Mouse (Mus musculus): ENCODE measurements around the gene Cadps.

Cadps gene

GRCm38 (mm10) chr14:12822491-12823219, at the start of gene Cadps:
TSS of gene Cadps (minus strand) at chr14:12823079.
- no peak for DNase-seq (ENCODE audit: low spot score)

DNA sequence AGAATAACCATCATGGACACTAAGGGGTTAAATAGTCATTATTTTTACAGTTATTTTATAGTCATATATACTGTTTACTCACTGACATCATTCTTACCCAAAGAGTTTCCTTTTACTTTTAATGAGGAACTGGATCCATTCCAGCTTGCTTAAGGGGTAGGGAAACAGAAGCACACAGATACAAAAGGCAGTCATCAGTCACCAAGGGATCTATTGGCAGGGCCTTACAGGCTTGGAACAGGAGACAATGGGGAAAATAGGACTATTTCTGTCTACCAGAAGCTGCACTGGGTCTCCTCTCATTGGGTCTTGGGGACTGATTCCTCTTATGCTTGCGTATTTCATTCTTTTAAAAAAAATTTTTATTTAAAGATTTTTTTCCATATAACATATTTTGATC, 46.7 kb upstream of the Cadps start:
- no peak for DNase-seq (ENCODE audit: low spot score)

DNA sequence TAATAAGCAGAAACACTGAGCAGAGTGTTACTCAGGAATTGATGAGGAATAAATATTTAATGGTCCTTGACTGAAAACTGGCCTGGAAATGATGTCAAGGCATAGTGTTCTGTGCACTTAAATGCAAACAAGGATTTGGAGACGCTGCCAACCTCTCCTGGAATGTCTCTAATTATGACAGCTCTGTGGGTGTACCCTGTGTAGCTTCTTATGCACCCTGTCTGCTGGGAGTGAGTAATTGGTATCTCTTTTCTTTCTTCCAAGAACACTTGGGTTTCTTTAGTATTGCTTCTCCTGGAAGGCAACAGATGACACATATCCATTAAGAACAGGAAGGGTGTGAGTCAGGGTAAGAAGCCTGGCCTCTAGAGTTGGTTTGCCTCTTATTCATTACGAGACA, 42.4 kb upstream of the Cadps start:
- DNase-seq (ENCODE audit: low spot score) = no peak

DNA sequence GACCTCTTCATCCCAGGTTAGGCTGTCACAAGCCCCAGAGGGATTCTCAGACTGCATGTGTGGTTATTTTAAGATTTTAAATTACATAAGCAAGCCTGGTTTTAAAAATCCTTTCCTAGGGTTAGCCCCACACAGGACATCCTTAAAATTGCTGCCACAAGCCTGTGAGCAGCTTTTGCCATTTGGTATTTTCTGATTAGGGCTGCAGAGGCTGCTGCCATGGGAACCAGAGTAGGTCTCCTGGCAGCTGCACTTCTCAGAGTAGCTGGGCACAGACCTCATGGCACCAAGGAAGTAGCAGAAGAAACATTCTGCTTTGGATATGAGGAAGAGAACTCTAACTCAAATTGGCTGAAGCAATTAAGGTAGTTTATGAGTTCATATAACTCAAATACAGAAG, 21.0 kb upstream of the Cadps start:
- DNase-seq (ENCODE audit: low spot score) = no peak

DNA sequence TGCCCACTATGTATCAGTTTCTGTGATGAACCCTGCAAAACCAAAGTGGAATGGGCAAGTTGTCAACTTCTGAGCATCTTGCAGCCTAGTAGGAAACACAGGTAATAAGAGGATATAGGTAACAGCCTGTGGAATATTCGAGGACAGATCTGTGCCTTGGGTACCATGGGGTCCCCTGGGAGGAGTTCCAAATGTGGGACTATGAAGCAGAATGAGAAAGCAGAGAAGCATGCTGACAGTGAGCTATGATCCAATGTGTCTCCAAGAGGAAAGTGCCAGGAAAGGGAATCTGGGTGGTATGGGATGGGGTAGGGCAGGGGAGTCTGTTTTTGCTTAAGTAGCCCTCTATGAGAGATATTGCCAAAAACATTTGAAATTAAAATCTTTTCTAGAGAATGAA, 16.6 kb upstream of the Cadps start:
- DNase-seq (ENCODE audit: low spot score) = no peak

DNA sequence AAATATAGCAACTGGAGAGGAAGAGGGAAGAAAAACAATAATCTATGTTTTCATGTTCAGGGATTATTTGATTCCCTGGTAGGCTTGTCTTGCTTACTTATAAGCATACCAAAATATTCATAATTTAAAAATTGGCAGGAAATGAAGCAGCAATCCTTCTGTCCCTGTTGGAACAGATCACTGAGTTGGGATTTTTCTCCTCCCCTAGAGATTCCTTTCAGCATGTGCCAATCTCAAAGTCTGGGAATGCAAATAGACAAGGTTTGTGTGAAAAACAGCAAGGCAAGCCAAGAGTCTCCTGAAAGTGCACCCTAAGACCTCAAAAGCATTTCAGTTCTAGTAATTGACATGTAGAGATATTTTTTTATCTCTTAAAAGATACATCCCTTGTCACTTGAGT, 16.1 kb upstream of the Cadps start:
- DNase-seq (ENCODE audit: low spot score) = no peak

DNA sequence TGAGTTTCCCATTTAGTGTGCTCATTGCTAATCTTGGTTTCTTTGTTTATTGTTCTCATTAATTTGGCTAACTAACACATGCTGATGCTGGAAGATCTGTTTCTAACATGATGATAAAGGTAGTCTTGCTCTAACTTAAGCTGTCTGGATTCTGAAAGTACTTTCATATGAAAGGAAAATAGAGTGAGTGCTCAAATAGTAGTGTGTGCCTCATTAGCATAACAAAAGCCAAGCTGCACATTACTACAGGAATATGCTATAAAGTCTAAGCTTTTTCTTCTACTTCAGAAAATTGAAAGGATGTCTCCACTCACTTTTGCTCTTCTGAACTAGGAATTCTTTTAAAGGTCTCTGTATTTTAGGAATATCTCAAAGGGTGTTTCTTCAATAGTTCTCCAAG, 15.4 kb upstream of the Cadps start:
- no peak for DNase-seq (ENCODE audit: low spot score)

DNA sequence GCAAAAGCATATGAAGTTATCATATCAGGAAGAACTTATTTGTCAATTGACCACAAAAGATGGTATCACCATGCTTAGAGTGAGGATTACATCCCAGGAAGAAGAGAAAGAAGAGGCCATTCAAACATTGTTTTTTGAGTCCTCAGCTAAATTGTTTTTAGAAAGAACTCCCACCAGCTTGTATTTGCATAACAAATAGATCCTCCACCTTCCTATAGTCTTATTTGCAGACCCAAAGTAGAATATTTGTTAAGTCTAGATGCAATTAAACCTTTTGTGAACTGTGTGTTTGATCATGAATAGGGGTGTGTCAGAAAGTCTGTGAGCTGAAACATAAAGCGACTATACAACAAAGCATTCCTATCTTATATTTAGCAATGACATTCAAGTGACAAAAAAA, 15.0 kb upstream of the Cadps start:
- DNase-seq (ENCODE audit: low spot score) = no peak

- DNase-seq (ENCODE audit: low spot score) = peak; percentile 31
Measured at GRCm38 (mm10) chr14:12823781-12824180, 902 bp upstream of the Cadps start.

GRCm38 (mm10) chr14:12821831-12822490, 918 bp downstream of the Cadps start:
- no peak for DNase-seq (ENCODE audit: low spot score)

DNA sequence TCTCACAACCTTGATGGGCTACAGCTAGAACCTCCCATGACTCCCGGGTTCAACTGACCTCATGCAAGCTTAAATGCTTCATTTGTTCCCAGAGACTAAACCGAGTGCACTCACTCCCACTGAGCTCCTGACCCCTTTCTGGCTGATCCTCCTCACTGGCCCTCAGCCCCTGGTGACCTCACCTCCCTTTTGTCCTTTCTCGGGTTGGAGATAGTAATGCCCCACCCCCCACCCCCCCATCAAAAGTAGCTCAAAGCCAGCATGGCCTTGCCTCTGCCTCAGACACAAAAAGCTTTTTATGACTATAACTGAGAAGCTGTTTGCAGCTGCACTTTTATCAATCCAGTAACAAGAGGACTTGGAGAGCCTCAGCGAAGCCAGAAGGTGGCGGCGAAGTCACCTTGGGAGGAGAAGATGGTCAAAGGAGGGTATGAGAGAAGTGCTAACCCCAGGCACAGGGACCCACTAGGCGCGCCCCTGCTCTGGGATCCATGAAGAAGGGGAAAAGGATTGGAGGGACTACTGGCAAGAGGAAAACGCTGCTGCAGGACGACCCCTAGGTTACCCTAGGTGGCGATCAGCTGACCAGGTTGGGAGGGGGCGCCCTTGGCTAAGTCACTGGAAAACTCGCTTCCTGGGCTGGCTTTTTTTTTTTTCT, 1.6 kb downstream of the Cadps start:
- DNase-seq (ENCODE audit: low spot score) = no peak

GRCm38 (mm10) chr14:12820149-12820548, 2.7 kb downstream of the Cadps start:
- DNase-seq (ENCODE audit: low spot score) = no peak

DNA sequence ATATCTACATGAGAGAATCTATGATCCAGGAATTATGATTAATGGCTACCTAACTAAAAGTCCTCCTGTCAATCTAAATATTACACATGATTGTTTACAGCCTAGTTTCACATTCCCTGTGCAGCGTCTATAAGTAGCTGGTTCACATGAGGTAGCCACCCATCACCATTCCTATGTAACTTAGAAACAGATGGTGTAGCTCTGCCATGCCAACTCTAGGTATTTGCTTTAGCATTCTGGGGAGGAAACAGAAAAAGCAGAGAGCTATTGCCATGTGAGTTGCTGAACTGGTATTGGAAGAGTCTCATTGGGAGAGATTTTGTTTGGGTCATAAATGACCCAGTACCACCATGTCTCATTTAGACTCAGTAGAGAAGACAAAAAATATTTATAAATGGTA, 4.4 kb downstream of the Cadps start:
- DNase-seq (ENCODE audit: low spot score) = no peak

DNA sequence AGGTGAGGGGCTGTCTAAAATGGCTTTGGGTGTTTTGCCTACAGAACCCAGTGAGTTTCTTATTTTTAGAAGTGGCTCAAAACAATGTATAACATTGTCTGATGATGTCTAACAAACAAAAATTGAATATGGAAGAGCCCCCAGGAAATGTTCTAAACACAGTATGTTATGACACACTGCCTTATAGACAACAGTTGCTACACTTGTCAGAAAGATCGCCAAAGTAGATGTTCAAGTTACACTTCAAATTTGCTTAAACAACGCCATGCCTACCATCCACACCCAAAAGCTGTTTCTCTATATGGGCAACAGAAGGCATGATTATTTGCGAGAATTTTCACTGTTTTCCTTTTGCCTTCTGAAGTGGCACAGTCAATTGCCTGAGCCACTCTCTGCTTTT, 10.8 kb downstream of the Cadps start:
- DNase-seq (ENCODE audit: low spot score) = no peak

GRCm38 (mm10) chr14:12802995-12803394, 19.9 kb downstream of the Cadps start:
- no peak for DNase-seq (ENCODE audit: low spot score)

DNA sequence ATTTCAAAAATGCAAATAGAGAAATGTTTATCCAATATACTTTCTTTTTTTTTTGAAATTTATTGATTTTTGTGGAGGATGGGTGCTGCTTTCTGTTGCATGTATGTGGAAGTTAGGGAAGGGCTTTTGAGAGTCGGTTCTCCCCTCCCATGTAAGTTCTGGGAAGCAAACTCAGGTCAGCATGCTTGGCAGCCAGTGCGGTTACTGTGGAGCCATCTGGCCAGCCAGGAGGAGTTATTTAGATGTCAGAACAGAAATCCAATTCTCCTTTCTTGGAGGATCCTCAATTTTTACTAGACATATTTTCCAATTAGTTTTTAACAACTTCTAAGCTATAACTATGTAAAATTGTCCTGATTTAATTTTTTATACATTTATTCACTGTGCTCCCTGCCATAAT, 21.8 kb downstream of the Cadps start:
- DNase-seq (ENCODE audit: low spot score) = no peak

GRCm38 (mm10) chr14:12798926-12799325, 24.0 kb downstream of the Cadps start:
- no peak for DNase-seq (ENCODE audit: low spot score)

DNA sequence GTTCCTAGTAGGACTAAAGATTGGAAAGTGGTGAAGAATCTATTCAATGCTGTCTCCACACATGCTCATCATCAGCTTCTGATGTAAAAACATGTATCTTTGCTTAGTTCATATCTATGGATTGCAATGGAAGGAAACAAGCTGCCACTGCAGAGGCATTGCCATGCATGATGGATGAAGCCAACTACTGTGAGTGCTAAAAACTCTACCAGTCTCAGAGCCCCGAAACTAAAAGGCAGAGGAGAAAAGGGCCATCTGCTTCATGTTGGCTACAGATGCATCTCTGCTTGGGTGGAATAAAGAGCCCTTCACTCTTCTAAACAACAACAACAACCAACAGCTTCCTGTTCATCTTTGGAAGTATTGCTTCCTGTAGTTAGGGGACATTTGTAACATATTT, 38.6 kb downstream of the Cadps start:
- DNase-seq (ENCODE audit: low spot score) = no peak

DNA sequence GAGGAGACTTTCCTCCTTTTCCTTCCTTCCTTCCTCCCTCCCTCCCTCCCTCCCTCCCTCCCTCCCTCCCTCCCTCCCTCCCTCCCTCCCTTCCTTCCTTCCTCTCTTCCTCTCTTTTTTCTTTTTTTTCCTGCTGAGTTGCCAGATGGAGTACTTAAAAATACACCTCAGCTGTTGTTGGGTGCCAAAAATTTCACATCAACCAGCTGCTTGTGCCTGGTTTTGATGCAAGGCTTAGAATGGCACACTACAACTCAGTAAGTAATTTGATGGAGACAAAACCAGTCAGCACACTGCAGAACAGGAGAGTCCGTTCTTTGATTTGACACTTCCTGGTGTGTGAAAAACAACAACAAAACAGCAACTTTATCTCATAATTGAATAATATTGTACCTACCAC, 42.9 kb downstream of the Cadps start:
- no peak for DNase-seq (ENCODE audit: low spot score)

DNA sequence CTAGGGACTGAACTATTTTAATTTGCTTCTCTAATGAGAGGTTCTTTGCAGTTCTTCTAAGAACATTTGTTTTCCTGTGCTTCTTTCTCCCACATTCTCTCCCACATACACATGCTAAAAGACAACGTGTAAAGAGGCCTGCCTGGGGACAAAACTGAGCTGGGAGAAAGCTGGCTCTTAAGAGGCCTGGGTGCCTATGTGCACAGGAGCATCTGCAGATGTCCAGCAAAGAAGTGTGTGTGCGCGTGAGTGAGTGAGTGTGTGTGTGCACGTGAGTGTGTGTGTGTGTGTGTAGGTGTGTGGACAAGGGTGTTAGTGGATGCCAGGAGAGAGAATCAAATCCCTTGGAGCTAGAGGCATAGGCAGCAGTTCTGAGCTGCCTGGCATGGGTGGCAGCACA, 44.9 kb downstream of the Cadps start:
- no peak for DNase-seq (ENCODE audit: low spot score)

- DNase-seq (ENCODE audit: low spot score) = no peak
Measured at GRCm38 (mm10) chr14:12768870-12769269, 54.0 kb downstream of the Cadps start.

GRCm38 (mm10) chr14:12753237-12753636, 69.6 kb downstream of the Cadps start:
- no peak for DNase-seq (ENCODE audit: low spot score)

- DNase-seq (ENCODE audit: low spot score) = no peak
Measured at GRCm38 (mm10) chr14:12751821-12752220, 71.1 kb downstream of the Cadps start.

Measured in ovary, postnatal 14 days (tissue).